Mouse (Mus musculus) T-helper 1 cell (primary cell): ENCODE results near the gene Ptk7.

Experiments used
- in situ Hi-C: fragments of 300-600 bp; cut with MboI, MseI; formaldehyde crosslinking; loops from one replicate; pipeline ENCODE4 v1.15.1; 2025; ENCODE audit warnings: high pct_unique_total_duplicates

Ptk7 gene

GRCm38 (mm10) chr17:46525065-46525464, 104.2 kb downstream of the Ptk7 start:
- in situ Hi-C loops = no loop called here

DNA sequence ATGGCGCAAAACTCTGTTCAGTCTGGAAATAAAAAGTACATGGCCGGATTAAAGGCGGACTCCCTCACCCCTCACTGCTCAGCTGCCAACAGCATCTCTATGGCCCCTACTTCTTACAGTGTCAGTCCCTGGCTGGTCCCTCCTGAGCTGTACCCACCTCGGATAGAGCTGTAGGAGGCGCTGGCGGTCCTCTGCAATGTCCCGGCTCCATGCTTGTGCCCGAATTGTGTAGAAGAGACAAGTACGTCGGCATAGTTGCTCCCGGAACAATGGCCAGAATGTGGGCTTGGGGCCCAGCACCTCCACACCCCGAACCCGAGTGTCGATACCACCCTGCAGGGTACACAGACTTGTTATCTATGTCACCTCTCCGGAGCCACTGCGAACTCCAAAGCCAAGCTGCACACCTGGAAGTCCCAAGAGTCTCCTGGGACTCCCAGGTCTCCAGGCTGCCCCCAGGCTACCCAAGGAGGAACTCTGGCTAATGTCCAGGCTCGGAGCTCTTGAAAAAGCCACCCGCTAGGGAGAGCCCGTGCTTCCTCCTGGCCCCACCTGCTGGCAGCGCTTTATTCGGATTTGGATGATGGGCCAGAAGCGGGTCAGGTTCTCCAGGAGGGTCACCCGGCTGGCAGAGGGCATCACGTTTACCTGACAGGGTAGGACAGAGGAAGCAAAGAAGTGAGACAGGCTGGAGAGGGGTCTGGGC, 107.2 kb downstream of the Ptk7 start:
- in situ Hi-C loops = no loop called here

DNA sequence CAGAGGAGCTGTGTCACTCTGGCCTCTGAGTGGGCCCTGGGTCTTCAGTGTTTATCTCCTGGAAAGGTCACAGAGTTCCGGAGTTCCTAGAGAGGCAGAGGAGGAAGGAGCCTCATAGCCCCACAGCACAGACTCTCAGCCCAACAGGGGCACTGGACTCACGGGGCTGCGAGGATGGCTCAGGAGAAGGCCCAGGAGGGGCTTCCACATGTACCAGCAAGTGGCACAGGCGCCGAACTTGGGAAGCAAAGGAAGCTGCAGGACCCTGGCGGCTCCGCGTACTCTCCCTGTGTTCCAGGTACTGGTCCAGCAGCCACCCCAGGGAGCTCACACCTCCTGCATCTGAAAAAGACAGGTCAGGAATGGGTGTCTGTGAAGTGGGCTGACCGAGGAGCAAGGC, 108.1 kb downstream of the Ptk7 start:
- in situ Hi-C loops = no loop called here

DNA sequence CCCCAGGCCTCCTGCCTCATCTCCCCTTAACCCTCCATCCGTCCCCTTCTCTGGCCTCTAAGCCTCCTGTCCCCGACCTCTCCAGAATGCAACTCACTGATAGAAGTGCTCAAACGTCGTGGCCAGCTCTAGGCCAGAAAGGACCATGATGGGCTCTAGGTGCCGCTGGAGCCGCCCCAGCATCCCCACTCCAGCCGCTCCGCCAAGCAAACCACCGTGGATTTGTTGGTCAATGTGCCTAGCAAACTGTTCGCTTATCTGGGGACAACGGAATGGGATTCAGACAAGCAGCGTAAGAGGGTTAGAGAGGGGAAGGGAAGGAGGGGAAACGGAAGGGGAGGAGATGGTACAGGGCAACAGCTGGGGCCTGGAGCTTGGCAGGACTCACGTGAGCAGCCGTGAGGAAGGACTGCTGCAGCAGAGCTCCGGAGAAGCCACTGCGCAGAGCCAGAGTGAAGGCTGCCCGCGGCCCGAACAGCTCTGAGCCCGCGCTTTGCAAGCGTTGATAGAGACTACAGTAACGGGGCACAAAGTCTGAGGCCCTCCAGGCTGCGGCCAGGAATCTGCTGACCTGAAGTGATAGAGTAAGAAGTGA, 108.8 kb downstream of the Ptk7 start:
- in situ Hi-C loops = no loop called here

GRCm38 (mm10) chr17:46519971-46520370, 109.3 kb downstream of the Ptk7 start:
- in situ Hi-C loops = no loop called here
